Mouse (Mus musculus) testis, postnatal 10 days (tissue): ENCODE results near the gene Myl4.

ENCODE experiments used
- DNase-seq: peaks from one replicate; pipeline ENCODE4 v3.0.0; 2021; ENCODE audit warnings: low spot score

Gene Myl4

GRCm38 (mm10) chr11:104631306-104631705 is 80.8 kb downstream of the Myl4 start:
- no peak for DNase-seq

- no peak for DNase-seq
Measured at GRCm38 (mm10) chr11:104637010-104637409, 86.5 kb downstream of the Myl4 start.

GRCm38 (mm10) chr11:104638006-104638405 is 87.5 kb downstream of the Myl4 start:
- DNase-seq, result no peak

DNA sequence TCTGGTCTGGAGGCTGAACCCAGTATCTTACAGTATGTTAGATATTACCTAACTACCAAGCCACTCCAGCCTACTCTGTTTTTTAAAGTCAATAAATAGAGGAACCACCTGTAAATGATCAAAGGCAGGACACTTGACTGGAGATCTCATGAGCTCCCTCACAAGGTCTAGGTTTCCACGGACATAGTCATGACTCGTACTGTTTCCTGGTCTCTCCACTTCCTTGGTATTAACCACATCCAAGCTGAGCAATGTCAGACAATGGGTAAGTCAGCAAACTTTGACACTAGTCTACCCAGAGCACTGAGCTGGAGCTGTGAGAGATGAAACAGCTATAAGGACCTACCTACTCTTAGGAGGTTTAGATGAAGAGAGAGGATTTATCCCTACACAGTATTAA is 88.4 kb downstream of the Myl4 start:
- no peak for DNase-seq

GRCm38 (mm10) chr11:104639634-104640033 is 89.2 kb downstream of the Myl4 start:
- DNase-seq, result no peak

- no peak for DNase-seq
Measured at GRCm38 (mm10) chr11:104640894-104641293, 90.4 kb downstream of the Myl4 start.

DNA sequence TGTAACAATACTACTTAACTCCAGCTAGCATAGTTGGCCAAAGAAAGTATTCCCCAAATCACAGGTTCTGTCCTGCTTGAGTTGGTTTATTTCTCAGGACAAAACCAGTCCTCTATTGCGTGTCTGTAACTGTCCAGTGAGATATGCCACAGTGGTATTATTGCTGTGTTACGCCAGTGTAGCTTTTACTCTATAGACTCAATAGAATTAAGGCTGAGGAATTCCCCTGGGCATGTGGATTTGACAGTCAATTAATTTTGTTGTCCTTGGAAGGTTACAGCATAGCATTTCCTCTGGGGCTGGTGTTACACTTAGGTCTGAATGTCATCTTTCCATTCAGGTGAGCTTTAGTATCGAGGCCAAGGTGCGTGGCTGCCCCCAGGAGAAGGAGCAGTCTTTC is 92.8 kb downstream of the Myl4 start:
- no peak for DNase-seq
